Mouse (Mus musculus) liver, adult 2 months (tissue): ENCODE results near the gene Lrrc4b. TPM values are rescaled to one million over a fixed set of nuclear protein-coding genes. Genes with fewer than 3 reads are reported as not detected.

Source experiments
- DNase-seq: peaks from one replicate; pipeline ENCODE4 v3.0.0-alpha.2; 2011; ENCODE audit warnings: low read depth, low spot score; ENCODE audit errors: extremely low read depth
- H3K27ac ChIP-seq: fragments of 200-500 bp; replicated peaks from 2 replicates; pipeline ENCODE4 v1.5.1; 2012; ENCODE audit warnings: low read depth, mild to moderate bottlenecking, control low read depth, inconsistent platforms, low read length; ENCODE audit not compliant: insufficient read depth
- H3K27me3 ChIP-seq: fragments of 200-500 bp; 2 replicates; pipeline ENCODE4 v1.6.1; 2012; ENCODE audit warnings: mild to moderate bottlenecking, moderate library complexity, low read length, inconsistent platforms; ENCODE audit not compliant: control insufficient read depth, insufficient read depth
- H3K36me3 ChIP-seq: fragments of 200-500 bp; 2 replicates; pipeline ENCODE4 v1.6.1; 2012; ENCODE audit warnings: low read length, inconsistent platforms; ENCODE audit not compliant: control insufficient read depth, insufficient read depth
- H3K4me1 ChIP-seq: fragments of 200-500 bp; 2 replicates; pipeline ENCODE4 v1.6.1; 2011; ENCODE audit warnings: low read length; ENCODE audit not compliant: control insufficient read depth, insufficient read depth
- H3K4me3 ChIP-seq: fragments of 200-500 bp; 2 replicates; pipeline ENCODE4 v1.5.1; 2011; ENCODE audit warnings: low read depth, mild to moderate bottlenecking, control low read depth, low read length, moderate library complexity; ENCODE audit not compliant: insufficient read depth
- H3K79me2 ChIP-seq: fragments of 200-500 bp; 2 replicates; pipeline ENCODE4 v1.6.1; 2012; ENCODE audit warnings: inconsistent platforms, mild to moderate bottlenecking, low read length, moderate library complexity; ENCODE audit not compliant: control insufficient read depth, insufficient read depth
- H3K9ac ChIP-seq: fragments of 200-500 bp; 2 replicates; pipeline ENCODE4 v1.6.1; 2012; ENCODE audit warnings: low read depth, mild to moderate bottlenecking, control low read depth, inconsistent platforms, low read length
- CTCF ChIP-seq: fragments of 200-500 bp; IDR thresholded peaks from 2 replicates; pipeline ENCODE4 v1.5.1; 2011; ENCODE audit warnings: low read depth, low read length, control low read depth
- POLR2A ChIP-seq: fragments of 200-500 bp; IDR thresholded peaks from 2 replicates; pipeline ENCODE4 v1.6.1; 2011; ENCODE audit warnings: low read length, control low read depth; ENCODE audit not compliant: insufficient read depth; ENCODE audit errors: extremely low read depth
- WGBS: fragments of 180-500 bp; shearing (Covaris S2); methylation state at CpG from one replicate; pipeline ENCODE4 v1.1.7; 2018; 5-methylcytosine and 5-hydroxymethylcytosine counted together
- polyA plus RNA-seq: library from polyadenylated mRNA; depleted of rRNA; stranded (reverse); fragments of >200 nt; gene quantifications from 2 replicates; pipeline ENCODE4 v1.2.3, GENCODE M21; 2012
- total RNA-seq: library from RNA; depleted of rRNA; stranded (reverse); fragments of >200 nt; gene quantifications from 2 replicates; pipeline ENCODE4 v1.2.3, GENCODE M21; 2014

Gene Lrrc4b
- total and polyA plus RNA-seq, 2 experiments: not detected

DNA sequence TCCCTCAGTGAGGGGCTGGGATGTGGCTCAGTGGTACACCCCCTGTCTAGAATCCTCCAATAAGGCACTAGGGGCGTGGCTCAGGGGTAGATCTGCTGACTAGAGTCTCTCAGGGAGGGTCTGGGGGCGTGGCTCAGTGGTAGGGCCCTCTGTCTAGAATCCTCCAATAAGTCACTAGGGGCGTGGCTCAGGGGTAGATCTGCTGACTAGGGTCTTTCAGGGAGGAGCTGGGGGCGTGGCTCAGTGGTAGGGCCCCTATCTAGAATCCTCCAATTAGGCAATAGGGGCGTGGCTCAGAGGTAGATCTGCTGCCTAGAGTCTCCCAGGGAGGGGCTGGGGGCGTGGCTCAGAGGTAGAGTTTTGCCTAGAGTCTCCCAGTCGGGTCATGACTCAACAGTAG lies 4.6 kb downstream of the Lrrc4b start:
- no peak overlapping the region for H3K4me3 ChIP-seq
- H3K4me1 ChIP-seq: no peaks in the 10 kb centered on the region
- H3K36me3 ChIP-seq: no peaks in the 10 kb centered on the region
- TF ChIP-seq CTCF (no peak), POLR2A (no peak)
- H3K9ac ChIP-seq: no peak overlapping the region
- no peak for DNase-seq
- no peak overlapping the region for H3K27ac ChIP-seq
- WGBS: 8% methylated on average over 7 of the region's 7 CpGs
- H3K79me2 ChIP-seq: no peaks in the 10 kb centered on the region
- H3K27me3 ChIP-seq: peaks cover 9% of the 10 kb centered on the region; the same call in 1 of the 2 replicates

DNA sequence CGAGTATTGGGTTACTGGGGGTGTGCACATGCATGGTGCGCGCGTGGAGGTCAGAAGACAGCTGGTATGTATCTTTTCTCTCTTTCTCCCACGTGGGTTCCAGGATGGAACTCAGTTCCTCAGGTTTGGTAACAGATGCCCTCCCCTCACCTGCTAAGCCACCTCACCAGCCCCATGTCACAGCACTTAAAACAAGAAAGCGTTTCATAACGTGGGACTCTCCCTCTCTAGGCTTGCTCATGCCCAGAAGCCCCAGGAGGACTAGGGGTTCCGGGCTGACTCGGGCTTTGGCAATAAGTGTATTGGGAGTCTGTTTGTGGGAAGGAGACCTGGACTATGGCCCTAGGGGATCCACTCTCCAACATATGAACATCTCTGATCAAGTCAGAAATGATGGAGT lies 5.3 kb downstream of the Lrrc4b start:
- Histone ChIP-seq H3K27ac (no peak overlapping the region), H3K4me3 (no peak overlapping the region), H3K4me1 (no peaks in the 10 kb centered on the region), H3K79me2 (no peaks in the 10 kb centered on the region), H3K36me3 (no peaks in the 10 kb centered on the region), H3K27me3 (peaks cover 5% of the 10 kb centered on the region; the same call in 1 of the 2 replicates), H3K9ac (no peak overlapping the region)
- TF ChIP-seq POLR2A (no peak), CTCF (no peak)
- no peak for DNase-seq
- WGBS: 70% methylated on average over 9 of the region's 9 CpGs

DNA sequence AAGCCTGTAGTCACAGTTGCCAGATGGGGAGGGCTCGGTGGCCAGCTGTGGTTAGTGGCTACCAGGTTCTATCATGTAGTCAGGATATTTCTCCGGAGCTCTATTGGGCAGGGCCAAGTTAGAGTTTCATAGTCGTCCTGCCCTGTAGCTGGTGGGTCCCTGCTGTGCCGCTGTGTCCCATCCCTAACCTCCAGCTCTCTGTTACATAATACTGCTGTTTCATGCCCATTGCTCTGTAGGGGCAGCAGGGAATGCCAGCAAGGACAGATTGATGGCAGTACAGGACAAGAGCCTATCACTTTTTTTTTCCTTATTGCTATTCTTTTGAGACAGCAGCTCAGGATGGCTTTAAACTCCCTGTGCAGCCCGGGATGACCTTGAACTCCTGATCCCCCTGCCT lies 7.0 kb downstream of the Lrrc4b start:
- Histone ChIP-seq H3K27me3 (peaks cover 4% of the 10 kb centered on the region; the same call in 1 of the 2 replicates), H3K4me3 (no peak overlapping the region), H3K36me3 (no peaks in the 10 kb centered on the region), H3K9ac (no peak overlapping the region), H3K4me1 (no peaks in the 10 kb centered on the region), H3K79me2 (no peaks in the 10 kb centered on the region), H3K27ac (no peak overlapping the region)
- TF ChIP-seq CTCF (no peak), POLR2A (no peak)
- no peak for DNase-seq
- 59% methylated on average over 5 of the region's 5 CpGs for WGBS

DNA sequence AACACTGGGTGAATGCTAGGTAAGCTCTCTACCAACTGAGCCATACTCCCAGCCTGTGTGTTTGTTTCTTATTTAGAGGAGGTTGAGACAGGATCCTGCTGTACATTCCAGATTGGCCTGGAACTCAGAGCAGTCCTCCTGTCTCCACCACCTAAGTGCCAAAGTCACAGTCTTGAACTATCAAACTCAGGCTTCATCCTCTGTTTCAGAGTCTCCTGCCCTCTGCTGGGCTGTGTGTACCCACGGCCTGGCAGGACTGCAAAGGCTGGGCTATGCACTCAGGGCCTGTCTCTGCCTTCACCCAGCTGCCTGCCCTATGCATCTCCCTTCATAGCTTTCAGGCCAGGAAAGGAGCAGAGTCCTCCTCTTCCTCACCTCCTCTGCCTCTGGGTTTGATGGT lies 7.4 kb downstream of the Lrrc4b start:
- WGBS: 15% methylated on average over 1 of the region's 1 CpGs
- peaks cover 5% of the 10 kb centered on the region; the same call in 1 of the 2 replicates for H3K27me3 ChIP-seq

DNA sequence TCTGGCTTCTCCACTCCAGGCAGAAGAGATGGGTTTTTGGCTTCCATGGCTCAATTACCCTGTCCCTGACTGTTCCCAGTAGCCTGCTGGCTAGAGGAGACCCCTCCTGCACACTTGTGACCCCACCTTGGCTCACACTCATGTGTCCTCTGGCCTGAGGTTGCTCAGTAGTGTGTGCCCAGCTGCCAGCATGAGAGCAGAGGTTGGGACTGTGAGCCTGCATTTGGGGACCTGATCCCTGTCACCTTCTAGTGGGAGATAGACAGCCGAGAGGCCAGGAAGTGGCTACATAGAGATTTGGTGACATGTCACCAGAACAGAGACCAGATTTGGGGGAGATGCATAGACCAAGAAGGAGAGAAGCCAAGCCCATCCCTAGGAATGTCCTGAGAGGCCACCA lies 8.4 kb downstream of the Lrrc4b start:
- Histone ChIP-seq H3K79me2 (no peaks in the 10 kb centered on the region), H3K9ac (no peak overlapping the region), H3K27ac (no peak overlapping the region), H3K4me3 (no peak overlapping the region), H3K36me3 (no peaks in the 10 kb centered on the region), H3K4me1 (no peaks in the 10 kb centered on the region), H3K27me3 (peaks cover 8% of the 10 kb centered on the region; the same call in 1 of the 2 replicates)
- no peak for DNase-seq
- WGBS: 68% methylated on average over 1 of the region's 1 CpGs
- TF ChIP-seq POLR2A: no peak
- no peak for TF ChIP-seq CTCF

More for the DNA sequence above, 7.4 kb downstream of the Lrrc4b start:
- no peak for DNase-seq
- H3K27ac ChIP-seq: no peak overlapping the region
- no peaks in the 10 kb centered on the region for H3K4me1 ChIP-seq
- no peaks in the 10 kb centered on the region for H3K79me2 ChIP-seq
- H3K9ac ChIP-seq: no peak overlapping the region
- TF ChIP-seq POLR2A (no peak), CTCF (peak; percentile 39)
- no peak overlapping the region for H3K4me3 ChIP-seq
- no peaks in the 10 kb centered on the region for H3K36me3 ChIP-seq

DNA sequence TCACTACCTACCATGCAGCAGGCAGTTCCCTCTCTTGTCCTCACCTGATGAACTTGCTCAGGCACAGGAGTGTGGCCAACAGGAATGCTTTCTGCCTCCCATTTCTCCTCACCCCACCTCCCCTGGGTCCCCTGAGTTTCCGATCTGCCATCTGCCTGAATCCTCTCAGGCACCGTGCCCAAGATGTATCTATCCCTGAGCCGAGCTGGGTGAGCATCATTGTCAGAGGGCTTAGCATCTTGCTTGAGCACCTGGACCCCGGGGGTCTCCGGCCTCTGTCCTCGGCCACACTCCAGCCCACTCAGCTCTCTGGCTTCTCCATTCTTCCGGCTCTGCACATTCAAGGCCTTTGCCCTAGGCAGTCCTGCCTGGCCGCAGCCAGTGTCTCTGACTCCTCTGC lies 9.1 kb downstream of the Lrrc4b start:
- Histone ChIP-seq H3K27ac (no peak overlapping the region), H3K36me3 (no peaks in the 10 kb centered on the region), H3K27me3 (peaks cover 11% of the 10 kb centered on the region; the same call in 1 of the 2 replicates), H3K9ac (no peak overlapping the region), H3K4me3 (no peak overlapping the region), H3K79me2 (no peaks in the 10 kb centered on the region), H3K4me1 (no peaks in the 10 kb centered on the region)
- DNase-seq: no peak
- 68% methylated on average over 8 of the region's 8 CpGs for WGBS
- TF ChIP-seq POLR2A (no peak), CTCF (no peak)
